Mouse (Mus musculus) forebrain, embryonic 15.5 days (tissue): ENCODE data around the gene Trp53bp2. TPM values are rescaled to one million over a fixed set of nuclear protein-coding genes. Genes with fewer than 3 reads are reported as not detected.

ENCODE experiments used
- ATAC-seq: fragments of 200-750 bp; cut with Nextera tagmentation; replicated peaks from 2 replicates; pipeline ENCODE4 v1.8.0; 2017; ENCODE audit warnings: mild to moderate bottlenecking, moderate TSS enrichment, moderate library complexity
- H3K27ac ChIP-seq: fragments of 300-500 bp; sonication (generic); replicated peaks from 2 replicates; pipeline ENCODE4 v1.5.1; 2015; ENCODE audit warnings: mild to moderate bottlenecking, inconsistent platforms
- H3K27me3 ChIP-seq: fragments of 300-500 bp; sonication (generic); 2 replicates; pipeline ENCODE4 v1.6.1; 2015; ENCODE audit warnings: inconsistent platforms
- H3K36me3 ChIP-seq: fragments of 300-500 bp; sonication (generic); 2 replicates; pipeline ENCODE4 v1.6.1; 2015; ENCODE audit warnings: mild to moderate bottlenecking, inconsistent platforms
- H3K4me1 ChIP-seq: fragments of 300-500 bp; sonication (generic); 2 replicates; pipeline ENCODE4 v1.6.1; 2015; ENCODE audit warnings: inconsistent platforms
- H3K4me2 ChIP-seq: fragments of 300-500 bp; sonication (generic); replicated peaks from 2 replicates; pipeline ENCODE4 v1.6.1; 2015; ENCODE audit warnings: mild to moderate bottlenecking, inconsistent platforms
- H3K4me3 ChIP-seq: fragments of 300-500 bp; sonication (generic); 2 replicates; pipeline ENCODE4 v1.5.1; 2015; ENCODE audit warnings: mild to moderate bottlenecking, inconsistent platforms
- H3K9ac ChIP-seq: fragments of 300-500 bp; sonication (generic); replicated peaks from 2 replicates; pipeline ENCODE4 v1.6.1; 2015; ENCODE audit warnings: mild to moderate bottlenecking, inconsistent platforms
- H3K9me3 ChIP-seq: fragments of 300-500 bp; sonication (generic); 2 replicates; pipeline ENCODE4 v1.6.1; 2016; ENCODE audit warnings: inconsistent platforms
- WGBS: fragments of 180-500 bp; shearing (Covaris S2); methylation state at CpG from one replicate; pipeline ENCODE4 v1.1.7; 2015; ENCODE audit warnings: mixed read lengths; 5-methylcytosine and 5-hydroxymethylcytosine counted together
- polyA plus RNA-seq: library from polyadenylated mRNA; unstranded; fragments of >200 nt; fragmentation: Nextera tagmentation; extraction: Ambion mirVana; gene quantifications from 2 replicates; pipeline ENCODE4 v1.2.1, GENCODE M21; 2015

Trp53bp2 gene
- polyA plus RNA-seq, 1 experiment from 2014 or later = 26.5 TPM

DNA sequence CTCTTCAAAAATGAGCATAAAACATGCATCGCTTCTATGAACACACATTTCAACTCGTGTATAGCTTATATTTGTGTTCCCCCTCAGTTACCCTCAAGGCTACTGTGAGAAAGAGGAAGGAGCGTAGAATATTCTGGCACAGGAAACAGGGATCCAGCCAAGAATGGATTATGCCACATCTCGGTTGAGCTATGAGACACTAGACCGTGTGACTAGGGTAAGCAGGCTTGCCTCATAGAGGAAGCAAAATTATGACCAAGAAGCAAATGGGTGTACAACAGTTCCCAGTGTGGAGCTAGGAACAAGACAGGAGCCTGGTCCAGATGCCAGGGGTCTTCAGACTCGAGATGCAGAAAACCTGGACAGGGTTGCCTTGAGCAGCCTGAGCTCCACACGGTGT, 28.3 kb upstream of the Trp53bp2 start:
- 86% methylated on average over 7 of the region's 7 CpGs for WGBS
- H3K27ac ChIP-seq = no peak overlapping the region
- H3K4me2 ChIP-seq = no peak overlapping the region
- no peaks in the 10 kb centered on the region for H3K4me1 ChIP-seq
- H3K36me3 ChIP-seq = no peaks in the 10 kb centered on the region
- H3K4me3 ChIP-seq = no peak overlapping the region
- no peak for ATAC-seq
- no peak overlapping the region for H3K9ac ChIP-seq
- H3K9me3 ChIP-seq = no peaks in the 10 kb centered on the region
- H3K27me3 ChIP-seq = no peaks in the 10 kb centered on the region

DNA sequence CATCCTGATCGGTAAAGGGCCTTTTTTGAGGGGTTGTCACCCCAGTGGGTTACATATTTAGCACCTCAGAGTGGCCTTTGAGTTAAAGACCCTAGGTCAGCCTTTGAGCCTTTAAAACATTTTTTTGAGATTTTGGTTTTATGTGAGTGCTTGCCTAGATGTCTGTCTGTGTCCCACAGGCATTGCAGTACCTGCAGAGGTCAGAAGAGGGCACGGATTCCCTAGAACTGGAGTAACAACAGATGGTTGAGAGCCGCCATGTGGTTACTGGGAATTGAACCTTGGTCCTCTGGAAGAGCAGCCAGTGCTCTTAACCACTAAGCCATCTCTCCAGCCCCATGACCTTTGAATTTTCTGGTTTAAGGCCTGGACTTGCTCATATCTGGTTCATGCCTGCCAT, 27.6 kb upstream of the Trp53bp2 start:
- WGBS = 83% methylated on average over 3 of the region's 3 CpGs
- Histone ChIP-seq H3K27ac (no peak overlapping the region), H3K4me3 (no peak overlapping the region), H3K27me3 (no peaks in the 10 kb centered on the region), H3K4me1 (no peaks in the 10 kb centered on the region), H3K9me3 (no peaks in the 10 kb centered on the region), H3K4me2 (no peak overlapping the region), H3K9ac (no peak overlapping the region), H3K36me3 (no peaks in the 10 kb centered on the region)
- ATAC-seq = no peak

DNA sequence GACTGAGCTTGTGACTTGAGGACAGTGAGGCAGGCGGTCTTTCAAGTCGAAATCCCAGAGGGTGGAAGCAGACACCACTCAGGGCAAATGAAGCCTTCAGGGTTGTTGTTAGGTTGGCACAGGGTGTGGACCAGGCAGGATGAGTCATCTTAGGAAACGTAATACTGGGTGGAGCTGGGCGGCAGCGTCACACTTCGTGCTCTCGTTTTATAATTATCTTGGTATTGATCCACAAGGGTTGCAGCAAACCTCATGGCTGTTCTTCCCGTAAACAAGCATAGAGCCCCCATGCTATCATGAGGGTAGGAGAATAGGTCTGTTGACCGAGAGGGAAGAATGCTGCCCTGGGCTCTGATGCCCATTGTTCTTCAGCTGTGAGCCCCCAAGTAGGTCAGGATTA, 25.9 kb upstream of the Trp53bp2 start:
- Histone ChIP-seq H3K9ac (no peak overlapping the region), H3K4me2 (no peak overlapping the region), H3K9me3 (no peaks in the 10 kb centered on the region), H3K36me3 (no peaks in the 10 kb centered on the region), H3K27me3 (no peaks in the 10 kb centered on the region), H3K27ac (no peak overlapping the region), H3K4me3 (no peak overlapping the region), H3K4me1 (no peaks in the 10 kb centered on the region)
- 12% methylated on average over 9 of the region's 9 CpGs for WGBS
- ATAC-seq = no peak

DNA sequence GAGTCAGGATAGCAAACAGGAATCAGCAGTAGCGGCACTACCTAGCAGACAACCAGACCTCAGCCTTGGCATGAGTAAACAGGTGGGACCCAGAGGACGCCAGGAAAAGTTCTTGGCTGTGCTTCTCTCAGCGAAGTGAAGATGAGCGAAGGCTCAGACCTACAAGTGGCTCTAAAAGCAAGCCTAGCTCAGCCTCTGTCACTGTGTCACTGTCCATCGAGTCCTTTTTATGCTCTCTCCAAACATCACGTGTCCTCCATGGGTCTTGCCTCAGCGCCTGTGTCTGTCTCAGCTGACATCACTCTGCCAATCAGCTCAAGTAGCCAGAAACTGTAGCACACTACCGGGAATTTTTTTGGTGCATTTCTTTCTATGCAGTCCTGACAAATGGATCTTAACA, 22.5 kb upstream of the Trp53bp2 start:
- Histone ChIP-seq H3K36me3 (no peaks in the 10 kb centered on the region), H3K4me3 (no peak overlapping the region), H3K4me1 (no peaks in the 10 kb centered on the region), H3K4me2 (no peak overlapping the region), H3K27me3 (no peaks in the 10 kb centered on the region), H3K9ac (no peak overlapping the region), H3K9me3 (no peaks in the 10 kb centered on the region), H3K27ac (no peak overlapping the region)
- no peak for ATAC-seq
- 90% methylated on average over 8 of the region's 8 CpGs for WGBS

DNA sequence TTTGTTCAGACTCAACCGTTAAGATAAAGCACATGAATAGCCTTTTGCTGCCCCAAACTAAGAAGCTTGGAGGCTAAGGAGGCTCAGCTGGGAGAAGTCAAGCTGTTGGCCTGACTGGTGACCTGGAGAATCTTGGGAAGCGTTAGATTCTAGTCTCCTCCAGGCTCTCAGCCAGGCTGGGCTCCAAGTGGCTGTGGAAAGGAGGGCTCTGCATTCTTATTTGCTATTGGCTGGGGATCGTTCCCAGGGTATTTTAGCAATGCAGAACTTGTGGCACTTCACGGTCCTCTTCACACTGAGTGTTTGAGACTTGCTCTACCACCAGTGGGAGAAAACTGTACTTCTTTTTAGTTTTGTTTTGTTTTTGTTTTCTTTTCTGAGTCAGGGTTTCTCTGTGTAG, 20.2 kb upstream of the Trp53bp2 start:
- Histone ChIP-seq H3K4me3 (no peak overlapping the region), H3K4me2 (no peak overlapping the region), H3K9me3 (no peaks in the 10 kb centered on the region), H3K4me1 (no peaks in the 10 kb centered on the region), H3K27ac (no peak overlapping the region), H3K9ac (no peak overlapping the region), H3K36me3 (no peaks in the 10 kb centered on the region), H3K27me3 (no peaks in the 10 kb centered on the region)
- no peak for ATAC-seq
- 64% methylated on average over 4 of the region's 4 CpGs for WGBS

DNA sequence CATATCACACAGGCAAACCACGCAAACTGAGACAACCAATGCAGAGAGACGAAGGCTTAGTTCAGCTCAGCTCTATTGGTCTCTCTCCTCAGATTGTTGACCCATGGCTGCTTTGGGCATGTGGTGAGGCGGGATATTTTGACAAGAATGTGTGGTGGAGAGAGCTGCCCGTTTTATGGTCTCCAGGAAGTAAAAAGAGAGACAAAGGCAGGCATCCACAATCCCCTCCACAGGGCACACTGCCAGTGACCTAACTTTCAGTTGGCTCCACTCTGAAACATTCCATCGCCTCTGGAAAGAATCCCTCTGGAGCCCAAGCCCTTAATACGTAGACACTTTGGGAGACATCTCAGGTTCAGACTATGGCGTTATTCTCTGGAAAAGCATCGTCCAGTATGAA, 10.8 kb upstream of the Trp53bp2 start:
- ATAC-seq = no peak
- Histone ChIP-seq H3K4me2 (no peak overlapping the region), H3K27me3 (no peaks in the 10 kb centered on the region)

DNA sequence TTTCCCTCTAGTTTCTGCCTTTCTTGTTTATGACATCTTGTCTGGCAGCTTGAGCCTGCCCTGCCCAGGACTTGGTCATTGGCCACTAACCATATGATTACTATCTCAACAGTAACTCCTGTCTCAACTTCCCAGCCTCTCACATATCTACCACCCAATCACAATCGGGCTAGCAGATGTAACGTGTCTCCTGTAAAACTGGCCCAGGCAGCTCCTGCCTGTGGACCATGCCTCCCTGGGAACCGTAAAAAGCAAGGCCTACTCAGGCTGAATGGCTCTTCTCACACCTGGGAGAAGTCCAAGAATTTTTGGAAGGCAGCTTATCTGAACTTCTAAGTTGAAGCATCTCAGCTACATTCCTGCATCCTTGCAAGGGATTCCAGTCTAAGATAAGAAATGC, 10.2 kb upstream of the Trp53bp2 start:
- H3K9me3 ChIP-seq = no peaks in the 10 kb centered on the region
- H3K9ac ChIP-seq = no peak overlapping the region
- no peak overlapping the region for H3K27ac ChIP-seq
- no peak overlapping the region for H3K4me3 ChIP-seq
- no peak overlapping the region for H3K4me2 ChIP-seq
- 81% methylated on average over 3 of the region's 3 CpGs for WGBS
- ATAC-seq = no peak
- no peaks in the 10 kb centered on the region for H3K27me3 ChIP-seq
- no peaks in the 10 kb centered on the region for H3K4me1 ChIP-seq
- no peaks in the 10 kb centered on the region for H3K36me3 ChIP-seq

More for the DNA sequence above, 10.8 kb upstream of the Trp53bp2 start:
- no peaks in the 10 kb centered on the region for H3K36me3 ChIP-seq
- no peaks in the 10 kb centered on the region for H3K9me3 ChIP-seq
- no peak overlapping the region for H3K27ac ChIP-seq
- no peak overlapping the region for H3K9ac ChIP-seq
- no peak overlapping the region for H3K4me3 ChIP-seq
- WGBS = 67% methylated on average over 8 of the region's 8 CpGs
- no peaks in the 10 kb centered on the region for H3K4me1 ChIP-seq

DNA sequence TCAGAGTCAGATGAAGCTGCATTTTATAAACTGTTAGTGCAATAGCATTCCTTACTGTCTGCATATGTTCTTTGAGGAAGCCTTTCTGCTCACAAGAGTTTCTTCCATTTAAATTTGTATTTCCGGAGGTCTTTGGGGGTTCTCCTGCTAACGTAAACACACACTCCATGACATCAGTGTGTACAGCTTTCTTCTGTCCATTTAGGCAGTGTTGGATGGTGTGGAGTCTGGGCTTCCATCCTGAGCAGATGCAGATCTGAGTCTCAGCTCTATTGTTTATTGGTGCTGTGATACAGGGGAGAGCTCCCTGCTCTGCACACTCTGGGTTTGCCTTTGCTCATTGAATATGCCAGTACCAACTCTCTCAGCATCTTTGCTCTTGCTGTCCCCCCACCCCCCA, 9.8 kb upstream of the Trp53bp2 start:
- no peak overlapping the region for H3K9ac ChIP-seq
- H3K36me3 ChIP-seq = no peaks in the 10 kb centered on the region
- H3K4me3 ChIP-seq = no peak overlapping the region
- no peaks in the 10 kb centered on the region for H3K27me3 ChIP-seq
- ATAC-seq = no peak
- no peaks in the 10 kb centered on the region for H3K9me3 ChIP-seq
- H3K4me1 ChIP-seq = no peaks in the 10 kb centered on the region
- no peak overlapping the region for H3K27ac ChIP-seq
- no peak overlapping the region for H3K4me2 ChIP-seq
- 93% methylated on average over 2 of the region's 2 CpGs for WGBS

DNA sequence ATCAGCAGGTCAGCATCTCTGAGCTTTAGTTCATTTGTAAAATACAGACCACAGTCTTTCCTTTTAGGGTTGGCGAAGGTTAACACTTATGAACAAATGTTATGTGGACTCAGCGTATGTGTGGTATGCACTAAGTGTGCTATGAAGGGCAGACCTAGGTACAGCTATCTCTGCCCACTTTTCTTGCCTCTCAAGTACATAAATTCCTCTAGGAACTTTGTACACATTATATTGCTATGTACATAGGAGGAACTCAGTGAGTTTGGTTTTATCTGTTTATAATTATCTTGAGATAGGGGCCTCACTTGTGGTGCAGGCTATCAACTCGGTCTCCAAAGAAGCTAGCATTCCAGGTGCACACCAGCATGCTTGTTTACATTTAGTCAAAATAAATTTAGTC, 9.1 kb upstream of the Trp53bp2 start:
- Histone ChIP-seq H3K36me3 (no peaks in the 10 kb centered on the region), H3K9ac (no peak overlapping the region), H3K9me3 (no peaks in the 10 kb centered on the region), H3K4me3 (no peak overlapping the region), H3K4me2 (no peak overlapping the region), H3K27me3 (no peaks in the 10 kb centered on the region), H3K27ac (no peak overlapping the region), H3K4me1 (no peaks in the 10 kb centered on the region)
- 94% methylated on average over 3 of the region's 3 CpGs for WGBS
- ATAC-seq = no peak

DNA sequence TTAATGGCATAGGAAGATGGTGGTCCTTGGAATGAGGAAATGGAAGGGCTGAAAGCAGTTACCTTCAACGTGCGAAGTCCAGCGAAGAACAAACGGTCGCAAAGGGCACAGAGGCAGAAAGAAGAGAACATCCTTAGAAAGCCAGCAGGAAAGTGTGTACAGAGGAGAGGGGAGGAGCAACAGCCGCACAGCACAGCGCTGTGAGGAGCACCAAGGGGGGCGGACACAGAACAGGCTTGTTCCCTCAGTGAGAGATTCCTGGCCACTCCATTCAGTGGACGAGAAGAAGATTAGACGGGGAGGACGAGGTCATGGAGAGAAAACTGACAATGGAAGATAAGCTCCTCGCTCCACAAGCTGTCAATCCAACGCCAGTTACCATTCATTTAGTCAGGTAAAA, 5.9 kb upstream of the Trp53bp2 start:
- H3K4me3 ChIP-seq = no peak overlapping the region
- 53% methylated on average over 13 of the region's 13 CpGs for WGBS
- no peak overlapping the region for H3K4me2 ChIP-seq
- H3K36me3 ChIP-seq = no peaks in the 10 kb centered on the region
- H3K27me3 ChIP-seq = no peaks in the 10 kb centered on the region
- ATAC-seq = no peak
- no peak overlapping the region for H3K9ac ChIP-seq
- H3K4me1 ChIP-seq = no peaks in the 10 kb centered on the region; the same call in 1 of the 2 replicates
- H3K27ac ChIP-seq = no peak overlapping the region
- H3K9me3 ChIP-seq = no peaks in the 10 kb centered on the region

DNA sequence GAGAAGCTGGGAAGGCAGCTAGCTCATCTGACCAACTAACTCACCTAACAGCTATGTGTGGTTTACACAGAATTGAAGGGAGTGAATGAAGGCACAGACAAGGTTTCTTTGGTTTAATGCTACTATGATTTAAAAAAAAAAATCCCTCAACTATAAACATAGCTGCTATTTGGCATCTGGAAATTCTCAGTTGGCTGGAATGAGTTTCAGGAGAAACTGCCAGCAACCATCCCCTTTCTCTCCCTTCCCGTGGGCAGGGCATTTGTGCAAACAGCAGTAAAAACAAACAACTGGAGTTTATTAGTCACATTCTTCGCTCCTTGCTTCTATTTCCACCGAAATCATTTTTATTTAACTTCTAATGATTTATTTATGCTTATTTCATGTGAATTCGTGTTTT, 2.4 kb upstream of the Trp53bp2 start:
- H3K27me3 ChIP-seq = no peaks in the 10 kb centered on the region

DNA sequence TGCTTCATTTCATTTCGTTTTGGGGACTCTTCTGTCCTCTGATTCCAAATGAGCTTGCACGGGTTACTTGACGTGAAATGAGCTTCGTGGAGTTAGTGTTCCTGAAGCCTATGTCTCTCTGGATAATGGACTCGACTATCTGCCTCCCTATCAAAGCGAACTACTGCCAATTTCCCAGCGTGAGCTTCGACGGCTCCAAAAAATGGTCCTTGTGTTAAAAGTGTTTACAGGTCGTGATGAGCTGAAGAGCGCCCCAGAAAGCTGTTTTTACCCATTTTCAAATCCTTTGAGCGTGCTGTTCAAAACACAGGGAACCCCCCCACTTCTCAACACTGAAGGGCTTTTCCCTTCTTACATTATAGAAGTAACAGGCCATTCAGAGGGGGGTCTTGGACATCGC, 729 bp upstream of the Trp53bp2 start:
- peak; percentile 3; the same call in 1 of the 2 replicates for ATAC-seq
- Histone ChIP-seq H3K27me3 (no peaks in the 10 kb centered on the region), H3K4me2 (peak overlapping the region; percentile 64), H3K9me3 (no peaks in the 10 kb centered on the region), H3K4me1 (peaks cover 35% of the 10 kb centered on the region), H3K4me3 (peak overlapping the region; percentile 96), H3K27ac (peak overlapping the region; percentile 98), H3K36me3 (no peaks in the 10 kb centered on the region), H3K9ac (peak overlapping the region; percentile 93)
- 2% methylated on average over 13 of the region's 13 CpGs for WGBS

More for the DNA sequence above, 2.4 kb upstream of the Trp53bp2 start:
- no peak overlapping the region for H3K9ac ChIP-seq
- H3K27ac ChIP-seq = no peak overlapping the region
- no peaks in the 10 kb centered on the region for H3K36me3 ChIP-seq
- H3K4me1 ChIP-seq = peaks cover 19% of the 10 kb centered on the region
- H3K4me3 ChIP-seq = no peak overlapping the region
- H3K9me3 ChIP-seq = no peaks in the 10 kb centered on the region
- WGBS = 87% methylated on average over 4 of the region's 4 CpGs
- no peak overlapping the region for H3K4me2 ChIP-seq
- no peak for ATAC-seq

DNA sequence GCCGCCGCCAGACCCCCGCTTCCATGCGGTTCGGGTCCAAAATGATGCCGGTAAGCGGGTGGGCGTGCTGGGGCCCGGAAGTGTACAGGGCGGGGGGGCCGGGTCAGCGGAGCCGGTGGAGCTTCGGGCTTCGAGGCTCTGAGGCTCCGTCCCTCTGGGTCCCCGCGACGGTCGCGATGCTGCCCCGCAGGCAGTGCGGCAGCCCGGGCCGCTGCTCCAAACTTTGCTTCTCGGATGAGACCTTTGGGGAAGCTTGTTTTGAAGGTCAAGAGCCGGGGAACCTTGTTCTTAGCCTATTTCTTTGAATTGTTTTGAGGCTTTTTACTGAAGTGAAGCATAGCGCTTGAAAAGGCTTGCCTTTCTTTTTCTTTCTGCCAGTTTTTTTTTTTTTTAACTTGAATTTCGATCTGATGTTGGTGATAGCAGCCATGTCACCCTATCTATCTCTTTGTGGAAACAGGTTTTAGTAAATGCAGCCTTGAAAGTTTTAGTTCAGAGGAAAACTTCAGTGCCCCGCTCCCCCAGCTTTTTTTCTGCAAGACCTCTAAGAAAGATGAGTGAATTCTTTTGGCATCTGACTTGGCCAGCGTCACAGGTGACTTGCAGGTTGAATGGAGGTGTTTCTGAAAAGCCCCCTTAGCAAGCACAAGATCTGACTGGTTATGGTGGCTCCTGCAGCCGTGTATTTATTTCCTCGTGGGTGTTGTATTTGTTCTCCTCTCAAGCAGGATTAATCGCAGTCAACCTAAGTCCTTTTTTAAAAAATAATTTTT, 615 bp downstream of the Trp53bp2 start:
- H3K4me1 ChIP-seq = peaks cover 40% of the 10 kb centered on the region
- peak; percentile 59 for ATAC-seq
- 1% methylated on average over 32 of the region's 34 CpGs for WGBS
- H3K27ac ChIP-seq = peak overlapping the region; percentile 98
- no peaks in the 10 kb centered on the region for H3K9me3 ChIP-seq
- no peaks in the 10 kb centered on the region for H3K27me3 ChIP-seq
- H3K4me3 ChIP-seq = peak overlapping the region; percentile 96
- no peaks in the 10 kb centered on the region for H3K36me3 ChIP-seq
- H3K9ac ChIP-seq = peak overlapping the region; percentile 99
- H3K4me2 ChIP-seq = peak overlapping the region; percentile 73
